Mouse (Mus musculus) heart, adult 2 months (tissue): ENCODE results near the gene Fgfr2.

Experiments used
- CTCF ChIP-seq: fragments of 200-600 bp; IDR thresholded peaks from 2 replicates; pipeline ENCODE4 v1.8.1; 2022; ENCODE audit warnings: antibody characterized with exemption, mild to moderate bottlenecking, moderate library complexity
- EP300 ChIP-seq: fragments of 200-500 bp; IDR thresholded peaks from 2 replicates; pipeline ENCODE4 v1.6.1; 2011; ENCODE audit warnings: low read depth, low read length, control low read depth; ENCODE audit not compliant: insufficient read depth

DNA sequence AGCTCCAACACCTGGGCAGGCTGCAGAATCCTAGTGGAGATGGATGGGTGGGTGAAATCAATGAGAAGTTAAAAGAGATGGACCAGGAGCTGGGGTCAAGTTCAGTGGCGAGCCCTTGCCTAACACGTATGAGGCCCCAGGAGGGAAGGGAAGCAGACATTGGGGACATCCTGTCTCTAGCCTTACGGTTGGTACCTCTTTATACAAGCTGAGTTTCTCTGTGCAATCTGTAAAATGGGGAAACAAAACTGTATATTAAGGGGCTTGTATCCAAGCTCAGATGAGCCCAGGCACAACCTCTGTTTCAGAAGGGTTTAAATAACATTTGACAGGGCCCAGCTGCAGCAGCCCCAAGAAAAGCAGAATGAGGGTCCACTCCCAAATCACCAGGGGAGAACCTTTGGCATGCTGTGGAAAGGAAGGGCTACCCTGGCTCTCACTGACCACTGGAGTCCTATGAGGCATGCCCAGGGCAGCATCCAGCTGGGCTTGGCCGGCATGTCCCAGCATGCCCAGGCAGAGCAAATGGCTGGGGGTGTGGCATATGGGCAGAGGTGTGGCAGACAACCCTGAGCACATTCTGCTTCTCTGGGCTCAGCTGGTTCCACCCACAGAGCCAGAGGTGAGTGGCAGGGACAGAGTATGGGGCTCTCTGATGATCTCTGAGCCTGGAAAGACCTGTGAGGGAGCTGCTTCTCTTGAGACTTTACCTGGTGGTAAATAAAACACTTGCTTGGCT, 393.9 kb downstream of the Fgfr2 start:
- TF ChIP-seq CTCF: no peak
- TF ChIP-seq EP300: no peak
